Mouse (Mus musculus) brain, embryonic 14.5 days (tissue): ENCODE measurements around the gene Mcf2. TPM values are rescaled to one million over a fixed set of nuclear protein-coding genes. Genes with fewer than 3 reads are reported as not detected.
A peak's percentile ranks its signal among the peaks of the same experiment; 100 is the strongest.

ENCODE experiments used
- DNase-seq: peaks from one replicate; pipeline ENCODE4 v3.0.0-alpha.2; 2011; ENCODE audit warnings: low read depth
- CTCF ChIP-seq: fragments of 200-500 bp; IDR thresholded peaks from 2 replicates; pipeline ENCODE4 v1.5.1; 2012; ENCODE audit warnings: inconsistent platforms, mild to moderate bottlenecking, moderate library complexity, borderline replicate concordance; ENCODE audit not compliant: insufficient read depth, insufficient read length; ENCODE audit errors: extremely low read depth
- POLR2A ChIP-seq: fragments of 200-500 bp; IDR thresholded peaks from 2 replicates; pipeline ENCODE4 v1.6.1; 2012; ENCODE audit warnings: mild to moderate bottlenecking, inconsistent platforms, borderline replicate concordance; ENCODE audit not compliant: poor library complexity, insufficient read depth, insufficient read length, severe bottlenecking; ENCODE audit errors: extremely low read depth
- polyA plus RNA-seq: library from polyadenylated mRNA; depleted of rRNA; stranded (reverse); fragments of >200 nt; gene quantifications from 2 replicates; pipeline ENCODE4 v1.2.3, GENCODE M21; 2012; rRNA removed

Mcf2 gene
- polyA plus RNA-seq = 0.64 and 0.93 TPM in 2 replicates

GRCm38 (mm10) chrX:60178744-60179458, at the start of gene Mcf2:
Gene Mcf2 (minus strand): TSS chrX:60179089.
- TF ChIP-seq POLR2A (no peak), CTCF (no peak)
- peak; percentile 42 for DNase-seq

DNA sequence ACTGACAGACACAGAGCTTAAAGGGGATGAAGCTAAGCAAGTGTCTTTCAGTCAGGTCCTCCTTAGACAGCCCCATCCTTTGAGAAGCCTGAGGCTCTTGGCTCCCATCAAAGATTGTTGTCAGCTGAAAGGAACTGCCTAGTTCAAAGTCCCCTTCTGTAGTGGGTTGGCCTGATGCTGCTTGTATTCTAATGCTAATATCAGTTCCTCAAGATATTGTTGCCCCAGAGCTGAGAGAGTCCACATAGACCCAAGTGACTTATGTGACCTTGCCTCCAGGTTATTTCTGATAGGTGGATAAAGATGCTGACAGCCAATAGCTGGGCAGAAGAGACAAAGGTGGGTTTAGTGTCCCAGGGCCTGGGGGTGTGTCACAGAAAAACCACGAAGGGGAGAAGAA, 8.8 kb upstream of the Mcf2 start:
- no peak for DNase-seq
- TF ChIP-seq POLR2A = no peak
- TF ChIP-seq CTCF = no peak

DNA sequence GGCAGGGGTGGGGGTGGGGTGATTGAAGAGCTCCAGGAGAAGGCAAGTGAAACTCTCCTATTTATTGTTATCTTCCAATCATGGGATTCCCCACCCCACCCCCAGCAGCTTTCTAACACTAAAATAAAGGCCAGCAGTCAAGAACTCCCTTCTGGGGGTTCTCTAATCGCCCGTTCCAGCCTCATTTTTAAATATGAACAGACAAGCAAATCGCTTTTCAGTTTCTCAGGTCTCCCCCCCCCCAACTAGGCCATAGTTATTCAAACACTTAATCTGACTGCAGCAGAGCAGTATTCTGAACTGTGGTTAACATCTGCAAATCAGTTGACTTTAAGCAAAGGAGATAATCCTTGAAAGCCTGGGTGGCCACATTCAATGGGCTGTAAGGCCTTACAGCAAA, 3.7 kb upstream of the Mcf2 start:
- TF ChIP-seq CTCF = no peak
- no peak for TF ChIP-seq POLR2A
- DNase-seq = no peak

GRCm38 (mm10) chrX:60178025-60178743, 705 bp downstream of the Mcf2 start:
- TF ChIP-seq CTCF (no peak), POLR2A (no peak)
- peak; percentile 22 for DNase-seq

DNA sequence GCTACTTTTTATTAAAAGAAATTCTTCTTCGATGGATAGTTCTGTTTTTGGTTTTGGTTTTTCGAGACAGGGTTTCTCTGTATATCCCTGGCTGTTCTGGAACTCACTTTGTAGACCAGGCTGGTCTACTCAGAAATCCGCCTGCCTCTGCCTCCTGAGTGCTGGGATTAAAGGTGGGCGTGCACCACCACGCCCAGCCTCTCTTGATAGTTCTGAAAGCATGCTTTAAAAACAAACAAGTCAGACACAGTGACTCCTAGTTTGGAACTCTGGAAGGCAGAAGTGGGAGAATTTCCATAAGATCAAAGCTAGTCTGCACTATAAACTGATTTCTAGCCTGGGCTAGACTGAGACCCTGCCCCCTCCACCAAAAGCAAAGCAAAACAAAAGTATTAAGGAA, 8.8 kb downstream of the Mcf2 start:
- TF ChIP-seq POLR2A (no peak), CTCF (no peak)

DNA sequence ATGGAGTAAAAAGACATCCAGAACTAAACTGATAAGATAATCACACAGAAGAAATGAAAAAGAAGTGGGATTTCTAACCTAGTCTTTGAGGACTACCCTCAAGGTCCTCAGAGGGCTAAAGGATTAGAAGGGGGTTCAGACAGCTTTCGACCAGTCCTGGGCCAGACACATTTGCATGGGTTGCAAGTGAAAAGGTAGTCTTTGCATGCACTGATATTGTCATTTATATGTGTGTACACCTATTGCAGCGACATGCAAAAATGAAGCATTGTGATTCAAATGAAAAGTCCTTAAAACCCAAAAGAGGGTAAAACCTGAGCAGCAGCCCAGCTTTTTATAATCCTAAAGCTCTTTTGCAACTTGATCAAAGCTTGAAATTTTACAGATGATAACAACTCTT, 9.4 kb downstream of the Mcf2 start:
- no peak for TF ChIP-seq CTCF
- no peak for DNase-seq

More for the DNA sequence above, 8.8 kb downstream of the Mcf2 start:
- DNase-seq = no peak

GRCm38 (mm10) chrX:60168796-60169195, 10.1 kb downstream of the Mcf2 start:
- no peak for DNase-seq

GRCm38 (mm10) chrX:60147268-60147974, 31.5 kb downstream of the Mcf2 start:
- TF ChIP-seq CTCF (no peak), POLR2A (no peak)
- DNase-seq = peak; percentile 68

More at GRCm38 (mm10) chrX:60168796-60169195, 10.1 kb downstream of the Mcf2 start:
- TF ChIP-seq CTCF (no peak), POLR2A (no peak)

DNA sequence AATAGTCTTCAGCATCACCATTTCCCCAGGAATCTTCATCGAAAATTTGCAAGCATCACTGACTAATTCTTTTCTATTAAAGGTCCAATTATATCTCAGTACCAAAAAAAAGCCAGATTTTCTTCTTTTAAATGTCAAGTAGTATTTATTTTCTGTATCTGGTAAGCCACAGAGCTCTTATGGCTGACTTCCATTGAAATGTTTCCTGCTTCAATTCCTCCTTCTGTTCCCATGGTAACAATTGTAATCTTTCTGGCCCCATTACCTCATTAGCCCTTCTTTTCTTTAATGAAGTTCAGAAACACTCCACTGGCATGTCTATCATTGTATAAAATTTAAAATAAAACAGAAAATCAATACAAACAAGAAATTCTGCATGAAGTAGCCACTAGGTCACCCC, 103.5 kb downstream of the Mcf2 start:
- DNase-seq = peak; percentile 61
- TF ChIP-seq CTCF = no peak
- TF ChIP-seq POLR2A = no peak

GRCm38 (mm10) chrX:60055185-60055584, 123.7 kb downstream of the Mcf2 start:
- no peak for TF ChIP-seq CTCF
- no peak for TF ChIP-seq POLR2A

DNA sequence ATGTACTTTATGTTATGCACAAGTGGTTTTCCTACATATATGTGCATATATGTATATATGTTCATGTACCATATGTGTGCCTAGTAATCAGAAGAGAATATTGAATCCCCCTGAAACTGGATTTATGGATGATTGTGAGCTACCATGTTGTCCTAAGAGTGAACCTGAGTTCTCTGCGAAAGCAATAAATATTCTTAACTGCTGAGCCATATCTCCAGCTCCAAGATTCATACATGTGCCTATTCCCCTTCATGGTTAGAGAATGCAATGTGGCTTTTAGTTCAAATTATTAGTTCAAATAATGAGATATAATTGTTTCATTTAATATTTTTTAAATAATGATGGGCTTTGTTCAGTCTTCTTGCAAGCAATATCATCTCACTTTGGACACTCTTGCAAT, 124.1 kb downstream of the Mcf2 start:
- no peak for DNase-seq
- TF ChIP-seq POLR2A (no peak), CTCF (no peak)

More at GRCm38 (mm10) chrX:60055185-60055584, 123.7 kb downstream of the Mcf2 start:
- DNase-seq = no peak
